Mouse (Mus musculus) gastrocnemius, adult 2 months (tissue): ENCODE measurements at regions not wholly inside any gene's neighbourhood (a gene's known extent, or its start where the extent isn't known, plus 50 kb on each side); places are given as distances from the start of the nearest gene placed in this dataset. TPM values are rescaled to one million over a fixed set of nuclear protein-coding genes. Genes with fewer than 3 reads are reported as not detected.

ENCODE experiments used
- DNase-seq: peaks from one replicate; pipeline ENCODE4 v3.0.0; 2022
- H3K27ac ChIP-seq: fragments of 200-600 bp; 2 replicates; pipeline ENCODE4 v1.8.1; 2022; ENCODE audit warnings: mild to moderate bottlenecking
- H3K4me3 ChIP-seq: fragments of 200-600 bp; 2 replicates; pipeline ENCODE4 v1.8.1; 2022; ENCODE audit warnings: mild to moderate bottlenecking, moderate library complexity
- CTCF ChIP-seq: fragments of 200-600 bp; IDR thresholded peaks from 2 replicates; pipeline ENCODE4 v1.8.1; 2022; ENCODE audit warnings: antibody characterized with exemption, mild to moderate bottlenecking, moderate library complexity
- intact Hi-C: fragments of 180-260 bp; cut with DNase I; formaldehyde crosslinking; loops from one replicate; pipeline ENCODE4 v1.15.1; 2025
- microRNA-seq: library from miRNA; unstranded; fragments of <30 nt; microRNA quantifications from one replicate; pipeline ENCODE4 v1.2.0, GENCODE M21; 2021

DNA sequence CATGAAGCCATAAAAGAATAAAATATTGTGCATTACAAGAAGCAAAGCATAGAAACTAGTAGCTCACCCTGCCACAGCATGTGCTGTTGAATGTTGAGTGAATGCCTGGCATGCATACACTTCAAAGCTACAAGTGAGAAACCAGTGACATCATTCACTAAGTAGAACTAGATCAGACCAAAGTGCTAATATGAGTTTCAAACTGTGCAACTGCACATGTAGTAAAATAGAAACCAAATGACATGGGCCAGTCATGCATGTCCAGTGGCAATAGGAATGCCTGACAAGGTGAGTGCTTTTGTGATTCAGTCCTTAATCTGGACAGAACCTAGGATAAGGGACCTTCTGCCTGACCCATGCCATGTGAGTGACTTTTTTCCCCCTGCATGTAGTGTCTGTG, 111.3 kb upstream of the Cxxc4 start:
- intact Hi-C loops: no loop called here
- no peak for DNase-seq

GRCm38 (mm10) chr3:134130412-134130811, 105.9 kb upstream of the Cxxc4 start:
- intact Hi-C loops: no loop called here
- no peak for TF ChIP-seq CTCF
- no peak for DNase-seq
- Histone ChIP-seq H3K4me3 (no peak overlapping the region), H3K27ac (no peak overlapping the region)

More for the DNA sequence above, 111.3 kb upstream of the Cxxc4 start:
- no peak overlapping the region for H3K4me3 ChIP-seq
- H3K27ac ChIP-seq: no peak overlapping the region
- no peak for TF ChIP-seq CTCF

DNA sequence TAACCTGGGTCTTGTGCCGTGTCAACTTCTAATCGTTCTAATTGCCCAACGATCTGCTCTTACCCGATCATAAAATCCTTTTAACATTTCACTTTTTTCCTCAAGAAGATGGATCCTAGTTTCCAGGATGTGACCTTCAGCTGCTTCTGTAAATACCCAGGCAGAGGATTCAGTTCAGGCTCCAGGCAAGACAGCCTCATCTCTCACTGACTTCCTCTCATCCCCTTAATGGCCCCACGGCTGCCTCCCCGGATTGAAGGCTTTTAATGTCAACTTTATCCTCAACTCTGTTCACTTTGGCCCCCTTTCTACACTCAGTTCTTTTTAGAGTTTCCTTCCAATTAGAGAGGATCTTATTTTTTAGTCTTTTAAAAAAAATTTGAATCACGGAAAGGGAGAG, 91.0 kb upstream of the Cxxc4 start:
- intact Hi-C loops: no loop called here
- Histone ChIP-seq H3K27ac (no peak overlapping the region), H3K4me3 (peak overlapping the region; percentile 50)
- TF ChIP-seq CTCF: no peak
- DNase-seq: no peak

GRCm38 (mm10) chr3:134145935-134146334, 90.3 kb upstream of the Cxxc4 start:
- TF ChIP-seq CTCF: no peak
- intact Hi-C loops: no loop called here
- H3K4me3 ChIP-seq: no peak overlapping the region
- no peak overlapping the region for H3K27ac ChIP-seq
- DNase-seq: no peak

DNA sequence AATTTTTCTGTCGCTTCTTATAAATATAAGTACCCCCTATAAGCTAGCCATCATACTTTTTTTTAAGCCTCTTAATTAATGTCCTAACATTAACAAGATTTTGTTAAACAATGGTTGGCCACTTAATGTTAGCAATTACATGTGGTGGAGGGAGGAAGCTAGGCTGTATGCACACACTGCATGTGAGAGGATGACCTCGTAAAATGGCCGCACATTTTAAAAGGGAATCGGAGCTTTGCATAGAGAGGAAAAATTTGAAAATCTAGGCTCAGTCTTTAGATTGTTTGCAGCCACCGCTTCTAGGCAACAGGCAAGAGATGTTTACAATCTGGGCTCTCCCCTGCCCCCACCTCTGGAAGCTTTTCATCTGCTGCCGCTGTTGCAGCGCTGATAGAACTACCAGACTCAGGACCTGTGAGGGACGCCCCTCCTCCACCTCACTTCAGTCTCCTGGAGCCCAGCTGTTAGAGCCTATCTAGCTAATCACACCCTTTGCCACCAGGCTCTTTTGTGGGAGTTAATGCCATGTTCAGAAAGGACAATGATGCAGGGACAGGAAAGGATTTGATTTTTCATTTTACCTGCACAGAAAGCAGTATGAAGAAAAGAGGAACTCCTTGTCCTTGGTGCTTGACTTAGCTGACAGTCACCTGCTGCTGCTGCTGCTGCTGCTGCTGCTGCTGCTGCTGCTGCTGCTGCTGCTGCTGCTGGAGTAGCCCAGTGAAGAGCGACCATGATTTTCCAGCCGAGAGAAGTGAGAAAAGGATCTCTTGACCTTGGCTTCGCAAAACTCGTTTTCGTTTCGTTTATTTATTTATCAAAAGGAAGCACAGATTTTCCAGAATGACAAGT, 89.7 kb upstream of the Cxxc4 start:
- intact Hi-C loops: no loop called here
- no peak for TF ChIP-seq CTCF
- Histone ChIP-seq H3K27ac (no peak overlapping the region), H3K4me3 (peak overlapping the region; percentile 32; the same call in 1 of the 2 replicates)
- DNase-seq: no peak

DNA sequence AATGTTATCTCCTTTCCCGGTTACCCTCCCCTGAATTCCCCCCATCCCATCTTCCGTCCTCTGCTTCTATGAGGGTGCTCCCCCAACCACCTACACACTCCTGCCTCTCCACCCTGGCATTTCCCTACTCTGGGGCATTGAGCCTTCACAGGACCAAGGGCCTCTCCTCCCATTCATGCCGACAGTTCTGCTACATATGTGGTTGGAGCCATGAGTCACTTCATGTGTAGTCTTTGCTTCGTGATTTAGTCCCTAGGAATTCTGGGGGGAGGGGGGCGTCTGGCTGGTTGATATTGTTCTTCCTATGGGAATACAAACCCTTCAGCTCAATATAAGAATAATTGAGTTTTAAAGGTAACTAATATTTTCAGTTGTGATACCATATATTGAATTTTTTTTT, 74.0 kb upstream of the Cxxc4 start:
- no peak overlapping the region for H3K4me3 ChIP-seq
- H3K27ac ChIP-seq: no peak overlapping the region
- no peak for DNase-seq
- TF ChIP-seq CTCF: no peak
- intact Hi-C loops: no loop called here

- intact Hi-C loops: no loop called here
Observed at GRCm38 (mm10) chr3:134169922-134170321, 66.4 kb upstream of the Cxxc4 start.

GRCm38 (mm10) chr3:134172357-134172756, 63.9 kb upstream of the Cxxc4 start:
- intact Hi-C loops: no loop called here
- no peak for DNase-seq
- no peak overlapping the region for H3K4me3 ChIP-seq

More at GRCm38 (mm10) chr3:134169922-134170321, 66.4 kb upstream of the Cxxc4 start:
- DNase-seq: no peak
- Histone ChIP-seq H3K4me3 (no peak overlapping the region), H3K27ac (no peak overlapping the region)
- no peak for TF ChIP-seq CTCF

DNA sequence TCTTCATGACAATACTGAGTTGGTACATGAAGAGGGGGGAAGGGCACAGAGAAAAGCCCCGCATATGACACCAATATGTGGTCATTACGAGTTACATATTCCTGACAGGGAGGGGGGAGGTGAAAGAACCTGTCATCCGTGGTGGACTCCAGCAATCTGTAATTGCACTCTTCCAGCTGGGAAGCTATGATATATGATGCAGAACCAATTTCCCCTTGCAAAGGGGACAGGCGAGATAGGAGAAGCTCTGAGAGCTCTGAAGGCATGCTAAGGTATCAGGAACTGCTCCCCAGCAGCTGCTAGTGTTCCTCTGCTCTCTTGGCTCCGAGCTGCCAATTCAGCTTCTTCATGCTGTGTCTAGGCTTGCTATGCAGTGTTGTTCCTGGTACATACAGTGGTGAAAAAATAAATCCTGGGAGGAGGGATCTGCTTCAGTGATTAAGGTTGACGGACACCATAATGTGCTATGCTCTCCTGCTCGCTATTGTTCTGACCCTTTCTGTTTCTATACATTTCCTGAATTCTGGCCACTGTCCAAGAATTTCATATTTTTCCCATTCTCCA, 57.7 kb upstream of the Cxxc4 start:
- no peak for TF ChIP-seq CTCF
- H3K27ac ChIP-seq: no peak overlapping the region
- intact Hi-C loops: no loop called here
- DNase-seq: no peak
- H3K4me3 ChIP-seq: no peak overlapping the region

More at GRCm38 (mm10) chr3:134172357-134172756, 63.9 kb upstream of the Cxxc4 start:
- TF ChIP-seq CTCF: no peak
- no peak overlapping the region for H3K27ac ChIP-seq

DNA sequence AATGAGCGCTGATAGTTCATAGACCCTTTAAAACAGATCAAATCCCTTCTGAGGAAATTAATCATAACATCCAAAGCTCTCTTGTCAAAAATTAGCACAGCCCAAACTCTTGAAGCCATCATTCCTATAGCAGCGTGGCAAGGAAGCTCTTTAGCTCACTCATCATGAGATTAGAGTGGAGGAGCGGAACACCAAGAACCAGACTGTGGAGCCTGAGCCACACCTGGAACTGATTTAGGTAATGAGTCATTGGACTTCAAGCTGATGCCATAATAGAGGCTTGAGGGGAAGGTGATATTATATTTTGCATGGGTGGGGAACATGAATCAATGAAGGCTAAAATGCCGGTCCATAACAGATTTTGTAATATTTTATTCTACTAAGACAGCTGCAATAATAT, 52.2 kb upstream of the Cxxc4 start:
- intact Hi-C loops: no loop called here
- no peak overlapping the region for H3K27ac ChIP-seq
- DNase-seq: no peak
- no peak for TF ChIP-seq CTCF
- H3K4me3 ChIP-seq: no peak overlapping the region

Small RNA genes lying in the stretch of these regions (microRNA-seq; reads per million reads assigned to microRNA genes)
- gene Gm44361: not detected
